Mouse (Mus musculus) embryo, embryonic 9.5 days (tissue): ENCODE data around the gene Zbtb7b.

Experiments used
- DNase-seq: peaks from one replicate; pipeline ENCODE4 v3.0.0-alpha.2; 2017; ENCODE audit errors: extremely low spot score

Gene Zbtb7b

GRCm38 (mm10) chr3:89337062-89337720, 57.4 kb downstream of the Zbtb7b start:
- peak; percentile 20 for DNase-seq

GRCm38 (mm10) chr3:89336529-89336928, 58.0 kb downstream of the Zbtb7b start:
- peak; percentile 27 for DNase-seq

- no peak for DNase-seq
Measured at GRCm38 (mm10) chr3:89333053-89333452, 61.5 kb downstream of the Zbtb7b start.

GRCm38 (mm10) chr3:89332476-89332875, 62.1 kb downstream of the Zbtb7b start:
- DNase-seq, result no peak

DNA sequence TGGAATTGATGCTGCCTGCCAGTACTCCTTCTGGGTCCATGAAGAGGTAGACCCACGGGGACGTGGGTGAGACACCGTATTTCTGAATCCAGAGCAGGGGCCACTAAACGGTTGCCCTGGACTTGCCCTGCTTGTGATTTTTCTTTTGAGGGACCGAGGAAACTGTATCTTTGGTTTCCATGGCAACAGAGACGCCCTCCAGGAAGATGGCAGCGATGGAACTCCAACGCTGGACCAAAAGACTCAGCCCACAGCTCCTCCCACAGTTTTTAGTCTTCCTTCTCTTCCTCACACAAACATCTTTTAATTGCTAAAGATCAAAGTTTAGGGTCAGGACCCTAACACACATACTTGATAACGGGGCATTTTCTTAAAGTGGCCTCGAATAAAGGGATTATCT, 62.6 kb downstream of the Zbtb7b start:
- DNase-seq, result peak; percentile 22

GRCm38 (mm10) chr3:89331561-89331960, 63.0 kb downstream of the Zbtb7b start:
- DNase-seq, result no peak

- DNase-seq, result peak; percentile 36
Measured at GRCm38 (mm10) chr3:89330948-89331347, 63.6 kb downstream of the Zbtb7b start.

DNA sequence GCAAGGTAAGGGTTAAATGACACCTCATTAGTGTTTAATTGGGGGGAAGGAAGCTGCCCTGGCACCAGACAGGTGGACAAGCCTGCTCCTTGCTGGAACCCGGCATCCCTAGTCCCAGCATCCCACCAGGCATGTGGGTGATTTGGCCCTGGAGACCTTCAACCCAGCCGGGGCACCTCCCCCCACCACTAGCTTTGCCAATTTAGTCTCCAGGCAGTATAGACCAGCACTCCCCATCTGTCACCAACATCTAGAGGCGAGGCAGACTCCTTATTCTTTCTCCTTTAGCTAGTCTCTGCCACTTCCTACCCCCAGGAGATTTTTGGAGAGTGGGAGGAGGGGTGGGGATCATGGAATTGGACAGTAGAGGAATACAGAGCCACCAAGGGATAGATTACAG, 64.2 kb downstream of the Zbtb7b start:
- no peak for DNase-seq

- peak; percentile 28 for DNase-seq
Measured at GRCm38 (mm10) chr3:89328623-89329022, 66.0 kb downstream of the Zbtb7b start.
